Mouse (Mus musculus) neural tube, embryonic 13.5 days (tissue): ENCODE data around the gene Per2. TPM values are rescaled to one million over a fixed set of nuclear protein-coding genes. Genes with fewer than 3 reads are reported as not detected.

Experiments
- ATAC-seq: fragments of 200-750 bp; cut with Nextera tagmentation; 2 replicates; pipeline ENCODE4 v1.8.0; 2017; ENCODE audit warnings: low read depth, mild to moderate bottlenecking, moderate TSS enrichment, moderate library complexity
- H3K27ac ChIP-seq: fragments of 300-500 bp; sonication (generic); replicated peaks from 2 replicates; pipeline ENCODE4 v1.5.1; 2015; ENCODE audit warnings: moderate library complexity, mild to moderate bottlenecking, inconsistent platforms
- H3K27me3 ChIP-seq: fragments of 300-500 bp; sonication (generic); 2 replicates; pipeline ENCODE4 v1.6.1; 2015; ENCODE audit warnings: mild to moderate bottlenecking, inconsistent platforms
- H3K36me3 ChIP-seq: fragments of 300-500 bp; sonication (generic); 2 replicates; pipeline ENCODE4 v1.6.1; 2015; ENCODE audit warnings: mild to moderate bottlenecking, inconsistent platforms
- H3K4me1 ChIP-seq: fragments of 300-500 bp; sonication (generic); replicated peaks from 2 replicates; pipeline ENCODE4 v1.6.1; 2015; ENCODE audit warnings: inconsistent platforms
- H3K4me2 ChIP-seq: fragments of 300-500 bp; sonication (generic); 2 replicates; pipeline ENCODE4 v1.6.1; 2015; ENCODE audit warnings: inconsistent platforms, mild to moderate bottlenecking, moderate library complexity
- H3K4me3 ChIP-seq: fragments of 300-500 bp; sonication (generic); 2 replicates; pipeline ENCODE4 v1.5.1; 2015; ENCODE audit warnings: mild to moderate bottlenecking, inconsistent platforms
- H3K9ac ChIP-seq: fragments of 300-500 bp; sonication (generic); 2 replicates; pipeline ENCODE4 v1.6.1; 2015; ENCODE audit warnings: moderate library complexity, mild to moderate bottlenecking, inconsistent platforms
- H3K9me3 ChIP-seq: fragments of 300-500 bp; sonication (generic); 2 replicates; pipeline ENCODE4 v1.6.1; 2016; ENCODE audit warnings: inconsistent platforms
- WGBS: fragments of 180-500 bp; shearing (Covaris S2); methylation state at CpG from one replicate; pipeline ENCODE4 v1.1.7; 2015; 5-methylcytosine and 5-hydroxymethylcytosine counted together
- polyA plus RNA-seq: library from polyadenylated mRNA; unstranded; fragments of >200 nt; fragmentation: Nextera tagmentation; extraction: Ambion mirVana; gene quantifications from 2 replicates; pipeline ENCODE4 v1.2.1, GENCODE M21; 2015

Per2 gene
- polyA plus RNA-seq, 1 experiment from 2014 or later, result 3.3 TPM

- Histone ChIP-seq H3K36me3 (peaks cover 29% of the 10 kb centered on the region), H3K9ac (no peak overlapping the region), H3K9me3 (no peaks in the 10 kb centered on the region), H3K4me1 (peaks cover 12% of the 10 kb centered on the region), H3K4me2 (no peak overlapping the region), H3K27ac (no peak overlapping the region), H3K27me3 (no peaks in the 10 kb centered on the region), H3K4me3 (no peak overlapping the region)
- ATAC-seq, result no peak
- WGBS, result 91% methylated on average over 8 of the region's 8 CpGs
These were observed 38.5 kb downstream of the Per2 start for GRCm38 (mm10) chr1:91420601-91421065.

- 61% methylated on average over 10 of the region's 10 CpGs for WGBS
- no peak overlapping the region for H3K4me2 ChIP-seq
These were observed 39.1 kb downstream of the Per2 start for GRCm38 (mm10) chr1:91419862-91420600.

GRCm38 (mm10) chr1:91417991-91418390 is 41.1 kb downstream of the Per2 start:
- peaks cover 35% of the 10 kb centered on the region for H3K4me1 ChIP-seq
- H3K27me3 ChIP-seq, result no peaks in the 10 kb centered on the region
- WGBS, result 73% methylated on average over 1 of the region's 1 CpGs
- H3K27ac ChIP-seq, result no peak overlapping the region
- H3K4me2 ChIP-seq, result no peak overlapping the region
- ATAC-seq, result no peak
- no peaks in the 10 kb centered on the region for H3K9me3 ChIP-seq
- H3K9ac ChIP-seq, result no peak overlapping the region
- H3K4me3 ChIP-seq, result no peak overlapping the region
- peaks cover 22% of the 10 kb centered on the region for H3K36me3 ChIP-seq

More at GRCm38 (mm10) chr1:91419862-91420600, 39.1 kb downstream of the Per2 start:
- ATAC-seq, result no peak
- H3K9ac ChIP-seq, result no peak overlapping the region
- H3K9me3 ChIP-seq, result no peaks in the 10 kb centered on the region
- no peak overlapping the region for H3K4me3 ChIP-seq
- H3K36me3 ChIP-seq, result peaks cover 29% of the 10 kb centered on the region
- H3K27ac ChIP-seq, result no peak overlapping the region
- H3K4me1 ChIP-seq, result peaks cover 18% of the 10 kb centered on the region
- no peaks in the 10 kb centered on the region for H3K27me3 ChIP-seq

- no peaks in the 10 kb centered on the region for H3K9me3 ChIP-seq
- peaks cover 27% of the 10 kb centered on the region for H3K36me3 ChIP-seq
- H3K27me3 ChIP-seq, result no peaks in the 10 kb centered on the region
- H3K9ac ChIP-seq, result peak overlapping the region; percentile 70; the same call in 1 of the 2 replicates
- H3K4me1 ChIP-seq, result peaks cover 57% of the 10 kb centered on the region
- no peak for ATAC-seq
- H3K4me2 ChIP-seq, result peak overlapping the region; percentile 93; the same call in 1 of the 2 replicates
- peak overlapping the region; percentile 93 for H3K27ac ChIP-seq
- H3K4me3 ChIP-seq, result no peak overlapping the region
- 52% methylated on average over 5 of the region's 5 CpGs for WGBS
These were observed 43.8 kb downstream of the Per2 start for GRCm38 (mm10) chr1:91415311-91415710.

GRCm38 (mm10) chr1:91414903-91415302 is 44.2 kb downstream of the Per2 start:
- H3K4me3 ChIP-seq, result no peak overlapping the region
- no peaks in the 10 kb centered on the region for H3K27me3 ChIP-seq
- WGBS, result 14% methylated on average over 4 of the region's 4 CpGs
- peak overlapping the region; percentile 93 for H3K4me2 ChIP-seq
- peaks cover 57% of the 10 kb centered on the region for H3K4me1 ChIP-seq
- peaks cover 23% of the 10 kb centered on the region; the same call in 1 of the 2 replicates for H3K36me3 ChIP-seq
- ATAC-seq, result no peak
- no peaks in the 10 kb centered on the region for H3K9me3 ChIP-seq
- peak overlapping the region; percentile 93 for H3K27ac ChIP-seq
- H3K9ac ChIP-seq, result peak overlapping the region; percentile 70

GRCm38 (mm10) chr1:91413898-91414594 is 45.1 kb downstream of the Per2 start, which contains the start of gene Hes6:
TSS of gene Hes6 (minus strand) at chr1:91414038.
- peak within 1 kb of the TSS; percentile 93 for H3K4me2 ChIP-seq
- H3K9ac ChIP-seq, result peak within 1 kb of the TSS; percentile 90
- H3K27me3 ChIP-seq, result no peaks in the 10 kb centered on the region
- H3K36me3 ChIP-seq, result peaks cover 20% of the 10 kb centered on the region; the same call in 1 of the 2 replicates
- ATAC-seq, result peak; percentile 46
- peak within 1 kb of the TSS; percentile 93 for H3K27ac ChIP-seq
- no peaks in the 10 kb centered on the region for H3K9me3 ChIP-seq
- peak within 1 kb of the TSS; percentile 71 for H3K4me3 ChIP-seq
- 2% methylated on average over 20 of the region's 39 CpGs for WGBS
- H3K4me1 ChIP-seq, result peaks cover 57% of the 10 kb centered on the region

GRCm38 (mm10) chr1:91413536-91413897 is 45.6 kb downstream of the Per2 start:
- Histone ChIP-seq H3K4me1 (peaks cover 57% of the 10 kb centered on the region), H3K27me3 (no peaks in the 10 kb centered on the region), H3K4me3 (peak overlapping the region; percentile 71), H3K9me3 (no peaks in the 10 kb centered on the region), H3K36me3 (peaks cover 18% of the 10 kb centered on the region; the same call in 1 of the 2 replicates), H3K9ac (peak overlapping the region; percentile 70), H3K27ac (peak overlapping the region; percentile 93), H3K4me2 (peak overlapping the region; percentile 93)
- no peak for ATAC-seq
- 2% methylated on average over 14 of the region's 14 CpGs for WGBS

GRCm38 (mm10) chr1:91413030-91413506 is 46.1 kb downstream of the Per2 start:
- WGBS, result under 1% methylated on average over 34 of the region's 34 CpGs
- Histone ChIP-seq H3K27ac (peak overlapping the region; percentile 93), H3K9me3 (no peaks in the 10 kb centered on the region), H3K36me3 (peaks cover 14% of the 10 kb centered on the region; the same call in 1 of the 2 replicates), H3K4me2 (peak overlapping the region; percentile 93), H3K4me3 (peak overlapping the region; percentile 71), H3K4me1 (peaks cover 57% of the 10 kb centered on the region), H3K27me3 (no peaks in the 10 kb centered on the region), H3K9ac (peak overlapping the region; percentile 90)
- peak; percentile 94 for ATAC-seq

- no peaks in the 10 kb centered on the region for H3K27me3 ChIP-seq
- peaks cover 57% of the 10 kb centered on the region for H3K4me1 ChIP-seq
- H3K9ac ChIP-seq, result peak overlapping the region; percentile 90
- no peaks in the 10 kb centered on the region for H3K9me3 ChIP-seq
- WGBS, result 2% methylated on average over 65 of the region's 65 CpGs
- ATAC-seq, result peak; percentile 49
- H3K4me2 ChIP-seq, result peak overlapping the region; percentile 93
- peak overlapping the region; percentile 71 for H3K4me3 ChIP-seq
- peak overlapping the region; percentile 93 for H3K27ac ChIP-seq
- H3K36me3 ChIP-seq, result 0 out of 2 replicates have a peak, but pooled peaks cover 8% of the 10 kb centered on the region
These were observed 46.7 kb downstream of the Per2 start for GRCm38 (mm10) chr1:91412286-91413029.

GRCm38 (mm10) chr1:91411631-91412285 is 47.4 kb downstream of the Per2 start:
- WGBS, result 59% methylated on average over 8 of the region's 8 CpGs
- Histone ChIP-seq H3K9ac (peak overlapping the region; percentile 90), H3K36me3 (0 out of 2 replicates have a peak, but pooled peaks cover 8% of the 10 kb centered on the region), H3K4me2 (peak overlapping the region; percentile 93), H3K27ac (peak overlapping the region; percentile 93; the same call in 1 of the 2 replicates), H3K4me1 (peaks cover 55% of the 10 kb centered on the region), H3K27me3 (no peaks in the 10 kb centered on the region), H3K4me3 (peak overlapping the region; percentile 71), H3K9me3 (no peaks in the 10 kb centered on the region)
- 0 out of 2 replicates have a peak, but pooled peaks have one; percentile 0 for ATAC-seq

GRCm38 (mm10) chr1:91407819-91408218 is 51.3 kb downstream of the Per2 start:
- Histone ChIP-seq H3K36me3 (0 out of 2 replicates have a peak, but pooled peaks cover 8% of the 10 kb centered on the region), H3K4me2 (no peak overlapping the region), H3K4me3 (no peak overlapping the region), H3K9me3 (no peaks in the 10 kb centered on the region), H3K4me1 (peaks cover 23% of the 10 kb centered on the region), H3K27ac (no peak overlapping the region), H3K9ac (no peak overlapping the region), H3K27me3 (no peaks in the 10 kb centered on the region)
- ATAC-seq, result no peak
- 87% methylated on average over 4 of the region's 4 CpGs for WGBS
